28 mouse cellular contexts compared by ENCODE assay signal in the genomic region with DNA sequence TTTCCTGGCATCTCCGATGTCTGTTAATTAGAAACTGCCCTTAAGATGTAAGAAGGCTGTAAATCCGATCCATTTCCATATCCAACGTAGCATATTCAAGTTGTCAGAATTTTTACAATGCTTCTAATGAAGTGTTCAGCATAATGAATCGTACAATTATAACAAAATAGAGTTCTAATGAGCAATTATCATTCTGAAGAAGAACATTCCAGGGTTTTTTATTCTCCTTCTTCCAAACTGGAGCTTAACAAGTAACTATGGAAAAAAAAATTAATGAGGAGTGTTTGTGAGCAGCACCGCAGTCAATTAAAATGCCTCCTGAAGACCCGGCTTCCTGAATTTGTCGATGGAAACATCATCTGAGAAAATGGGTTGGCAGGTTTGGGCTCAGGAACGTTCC.
DNase-seq lines count a peak whose midpoint lies in the region; ATAC-seq and TF ChIP-seq lines count a peak whose summit lies in the region.
"Had no signal": no experiment of that assay in that cellular context is flagged by ENCODE, and none has a peak within 500 bp of the region (broad histone marks: within the 10 kb centered on the region; RNA-seq: fewer than 3 reads in every experiment).

No protein-coding gene starts in this region.

- WGBS in forebrain, embryonic 11.5 days: 44% methylated on average over 8 of the region's 8 CpGs
- WGBS in forebrain, embryonic 14.5 days: 12% methylated on average over 8 of the region's 8 CpGs
- 17% methylated on average over 8 of the region's 8 CpGs for WGBS in forebrain, postnatal 0 days
- 77% methylated on average over 8 of the region's 8 CpGs for WGBS in hindbrain, embryonic 12.5 days

- DNase-seq in brain, embryonic 14.5 days (ENCODE audit: low read depth): peak; percentile 80
- DNase-seq in forebrain, embryonic 11.5 days (ENCODE audit: low spot score): no peak
- peak; percentile 79 for DNase-seq in forebrain, embryonic 14.5 days (ENCODE audit: low spot score)
- peak; percentile 15 for DNase-seq in forebrain, postnatal 0 days
- no peak for DNase-seq in cerebellum, postnatal 25 days
- DNase-seq in left cerebral cortex, postnatal 4 days: no peak
- DNase-seq: adrenal gland, adult 8-10 months; adrenal gland, postnatal 25 days; cerebellum, adult 18-20 months; cerebellum, adult 9-10 months; gastrocnemius, adult 2 months; gastrocnemius, postnatal 14 days; heart, adult 11 months; heart, postnatal 10 days; heart, postnatal 36 days had no signal

- intact Hi-C loops in left cerebral cortex, postnatal 4 days (cut with DNase I): no loop called here

- ATAC-seq in forebrain, embryonic 11.5 days (replicated peaks; ENCODE audit: low FRiP score): peak; percentile 42; the same call in 1 of the 2 replicates
- peak; percentile 68 for ATAC-seq in forebrain, embryonic 14.5 days
- peak; percentile 69; the same call in 1 of the 2 replicates for ATAC-seq in forebrain, postnatal 0 days
- no peak for ATAC-seq in frontal cortex, adult (ENCODE audit: low TSS enrichment)
- ATAC-seq in hindbrain, embryonic 12.5 days (ENCODE audit: low FRiP score): no peak
- ATAC-seq: activated CD4-positive, CD25-positive, alpha-beta regulatory T cell, adult 4 months; CD4-positive, CD25-positive, alpha-beta regulatory T cell, adult 4 months; hindbrain, postnatal 0 days; inflammation-experienced regulatory T-cells, adult 6 months; intestine, embryonic 16.5 days had no signal

- no peaks in the 10 kb centered on the region for H3K9me3 ChIP-seq in forebrain, embryonic 11.5 days (ENCODE audit: control insufficient read depth, low read length)
- H3K9me3 ChIP-seq in forebrain, embryonic 14.5 days (replicated peaks; ENCODE audit: control insufficient read depth, low read length): no peaks in the 10 kb centered on the region
- H3K9me3 ChIP-seq in forebrain, postnatal 0 days (ENCODE audit: low read length): no peaks in the 10 kb centered on the region
- H3K9me3 ChIP-seq in hindbrain, embryonic 12.5 days (replicated peaks): no peaks in the 10 kb centered on the region
- H3K9me3 ChIP-seq: embryonic facial prominence, embryonic 12.5 days; embryonic facial prominence, embryonic 15.5 days; heart, embryonic 12.5 days; heart, embryonic 15.5 days; hindbrain, embryonic 10.5 days had no signal

- H3K4me3 ChIP-seq in forebrain, embryonic 11.5 days (ENCODE audit: low read depth, low read length): no peak overlapping the region
- no peak overlapping the region for H3K4me3 ChIP-seq in forebrain, embryonic 14.5 days (ENCODE audit: low read depth, low read length)
- no peak overlapping the region for H3K4me3 ChIP-seq in forebrain, postnatal 0 days (ENCODE audit: low read depth, low read length)
- H3K4me3 ChIP-seq in hindbrain, embryonic 12.5 days: no peak overlapping the region
- H3K4me3 ChIP-seq: embryonic facial prominence, embryonic 12.5 days; embryonic facial prominence, embryonic 15.5 days; gastrocnemius, adult 2 months; heart, embryonic 12.5 days; heart, embryonic 15.5 days; hindbrain, embryonic 10.5 days had no signal

- no peaks in the 10 kb centered on the region for H3K27me3 ChIP-seq in forebrain, embryonic 11.5 days (ENCODE audit: control insufficient read depth, insufficient read depth, low read length)
- H3K27me3 ChIP-seq in forebrain, embryonic 14.5 days (replicated peaks; ENCODE audit: control insufficient read depth, insufficient read depth, low read length): no peaks in the 10 kb centered on the region
- H3K27me3 ChIP-seq in forebrain, postnatal 0 days (ENCODE audit: insufficient read depth, low read length): no peaks in the 10 kb centered on the region
- no peaks in the 10 kb centered on the region for H3K27me3 ChIP-seq in hindbrain, embryonic 12.5 days
- H3K27me3 ChIP-seq: embryonic facial prominence, embryonic 12.5 days; embryonic facial prominence, embryonic 15.5 days; heart, embryonic 12.5 days; heart, embryonic 15.5 days had no signal

- no peak overlapping the region for H3K9ac ChIP-seq in forebrain, embryonic 11.5 days (ENCODE audit: low read length)
- H3K9ac ChIP-seq in forebrain, embryonic 14.5 days (ENCODE audit: low read length): no peak overlapping the region
- no peak overlapping the region for H3K9ac ChIP-seq in forebrain, postnatal 0 days
- H3K9ac ChIP-seq in hindbrain, embryonic 12.5 days: no peak overlapping the region
- H3K9ac ChIP-seq: embryonic facial prominence, embryonic 12.5 days; embryonic facial prominence, embryonic 15.5 days; heart, embryonic 12.5 days; heart, embryonic 15.5 days; hindbrain, embryonic 14.5 days had no signal

- no peak overlapping the region for H3K4me2 ChIP-seq in forebrain, embryonic 11.5 days (ENCODE audit: low read depth, low read length, severe bottlenecking)
- H3K4me2 ChIP-seq in forebrain, embryonic 14.5 days (ENCODE audit: low read length): no peak overlapping the region
- H3K4me2 ChIP-seq in forebrain, postnatal 0 days (ENCODE audit: low read depth): no peak overlapping the region
- H3K4me2 ChIP-seq in hindbrain, embryonic 12.5 days (replicated peaks): no peak overlapping the region
- H3K4me2 ChIP-seq: embryonic facial prominence, embryonic 12.5 days; embryonic facial prominence, embryonic 15.5 days; heart, embryonic 12.5 days; heart, embryonic 15.5 days; hindbrain, embryonic 14.5 days had no signal

- TF ChIP-seq POLR2A in brain, embryonic 14.5 days (IDR thresholded peaks at IDR 0.05; ENCODE audit: borderline replicate concordance, extremely low read depth, insufficient read depth, insufficient read length, poor library complexity, severe bottlenecking): no peak

- H3K4me1 ChIP-seq in forebrain, embryonic 11.5 days (replicated peaks; ENCODE audit: control insufficient read depth, insufficient read depth, low read length): 0 out of 2 replicates have a peak, but pooled peaks cover 2% of the 10 kb centered on the region
- peaks cover 5% of the 10 kb centered on the region; the same call in 1 of the 2 replicates for H3K4me1 ChIP-seq in forebrain, embryonic 14.5 days (ENCODE audit: control insufficient read depth, insufficient read depth, low read length)
- H3K4me1 ChIP-seq in forebrain, postnatal 0 days (ENCODE audit: insufficient read depth): no peaks in the 10 kb centered on the region
- no peaks in the 10 kb centered on the region for H3K4me1 ChIP-seq in hindbrain, embryonic 12.5 days
- H3K4me1 ChIP-seq: embryonic facial prominence, embryonic 12.5 days; embryonic facial prominence, embryonic 15.5 days; heart, embryonic 12.5 days; heart, embryonic 15.5 days; hindbrain, embryonic 10.5 days had no signal

- H3K36me3 ChIP-seq in forebrain, embryonic 11.5 days (ENCODE audit: control insufficient read depth, insufficient read depth, low read length): no peaks in the 10 kb centered on the region
- no peaks in the 10 kb centered on the region for H3K36me3 ChIP-seq in forebrain, embryonic 14.5 days (ENCODE audit: control insufficient read depth, insufficient read depth, low read length)
- no peaks in the 10 kb centered on the region for H3K36me3 ChIP-seq in forebrain, postnatal 0 days (ENCODE audit: insufficient read depth)
- no peaks in the 10 kb centered on the region for H3K36me3 ChIP-seq in hindbrain, embryonic 12.5 days
- H3K36me3 ChIP-seq: embryonic facial prominence, embryonic 12.5 days; embryonic facial prominence, embryonic 15.5 days; heart, embryonic 12.5 days; heart, embryonic 15.5 days; hindbrain, embryonic 10.5 days had no signal

- H3K27ac ChIP-seq in forebrain, embryonic 11.5 days (ENCODE audit: low read depth, low read length): no peak overlapping the region; the same call in 1 of the 2 replicates
- H3K27ac ChIP-seq in forebrain, embryonic 14.5 days (ENCODE audit: low read depth, low read length): no peak overlapping the region; the same call in 1 of the 2 replicates
- peak overlapping the region; percentile 47; the same call in 1 of the 2 replicates for H3K27ac ChIP-seq in forebrain, postnatal 0 days (ENCODE audit: low read depth, low read length)
- no peak overlapping the region for H3K27ac ChIP-seq in hindbrain, embryonic 12.5 days
- H3K27ac ChIP-seq: embryonic facial prominence, embryonic 12.5 days; embryonic facial prominence, embryonic 15.5 days; gastrocnemius, adult 2 months; heart, embryonic 15.5 days; hindbrain, embryonic 10.5 days; hindbrain, embryonic 14.5 days; hindbrain, postnatal 0 days had no signal

- TF ChIP-seq CTCF in brain, embryonic 14.5 days (IDR thresholded peaks at IDR 0.05; ENCODE audit: borderline replicate concordance, extremely low read depth, insufficient read depth, insufficient read length): no peak
- TF ChIP-seq CTCF in forebrain, postnatal 0 days (IDR thresholded peaks at IDR 0.05; ENCODE audit: low read depth): no peak

Comparison
In these comparisons a context has a peak if more than half of its experiments do, and no peak if none do; other contexts are left out.
1. DNase-seq: peak in brain, embryonic 14.5 days (single experiment), forebrain, embryonic 14.5 days (single experiment) and forebrain, postnatal 0 days (single experiment); none in forebrain, embryonic 11.5 days (single experiment), cerebellum, postnatal 25 days (0 of 2) and left cerebral cortex, postnatal 4 days (single experiment).
2. ATAC-seq: peak in forebrain, embryonic 11.5 days (single experiment), forebrain, embryonic 14.5 days (single experiment) and forebrain, postnatal 0 days (single experiment); none in frontal cortex, adult (single experiment) and hindbrain, embryonic 12.5 days (single experiment).